Mouse (Mus musculus) heart, postnatal 0 days (tissue): ENCODE measurements at regions not wholly inside any gene's neighbourhood (a gene's known extent, or its start where the extent isn't known, plus 50 kb on each side); places are given as distances from the start of the nearest gene placed in this dataset.

Source experiments
- CTCF ChIP-seq: IDR thresholded peaks from 2 replicates; pipeline ENCODE4 v1.5.1; 2016; ENCODE audit warnings: antibody characterized with exemption, control low read depth, low read depth
- EP300 ChIP-seq: IDR thresholded peaks from 2 replicates; pipeline ENCODE4 v1.6.1; 2016; ENCODE audit warnings: antibody characterized with exemption, low read depth

GRCm38 (mm10) chr5:149956931-149957330 is 61.5 kb upstream of the Rxfp2 start:
- TF ChIP-seq EP300 (no peak), CTCF (no peak)
